Mouse (Mus musculus): Measurements from ENCODE around the gene Aifm1.

Gene Aifm1

DNA sequence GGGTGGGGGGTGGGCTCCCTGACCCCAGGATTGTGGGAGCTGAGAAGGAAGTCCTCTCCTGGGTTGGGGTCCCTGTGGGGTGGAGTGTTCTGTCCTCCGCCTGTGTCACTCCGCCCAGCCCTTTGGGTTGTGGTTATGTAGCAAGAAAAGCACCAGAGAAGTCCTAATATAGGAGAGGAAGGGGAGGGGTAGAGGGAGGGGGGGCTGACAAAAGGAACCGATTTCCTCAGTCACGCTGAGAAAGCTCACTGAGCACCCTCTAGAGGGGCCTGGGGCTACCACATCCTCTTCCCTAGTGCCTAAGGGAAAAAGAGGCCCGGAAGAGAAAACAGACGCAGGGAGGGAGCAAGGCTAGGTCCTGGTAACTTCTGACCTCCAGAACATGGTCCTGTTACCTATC, 83.8 kb downstream of the Aifm1 start:
- in situ Hi-C loops (cut with MboI; ENCODE audit: unreplicated experiment in 2 of 2), result loop anchor here in 1 of 2 experiments (5.0 to 25.0 kb wide), 2 partner anchors 287 to 433 kb away; no protein-coding TSS in a partner anchor

DNA sequence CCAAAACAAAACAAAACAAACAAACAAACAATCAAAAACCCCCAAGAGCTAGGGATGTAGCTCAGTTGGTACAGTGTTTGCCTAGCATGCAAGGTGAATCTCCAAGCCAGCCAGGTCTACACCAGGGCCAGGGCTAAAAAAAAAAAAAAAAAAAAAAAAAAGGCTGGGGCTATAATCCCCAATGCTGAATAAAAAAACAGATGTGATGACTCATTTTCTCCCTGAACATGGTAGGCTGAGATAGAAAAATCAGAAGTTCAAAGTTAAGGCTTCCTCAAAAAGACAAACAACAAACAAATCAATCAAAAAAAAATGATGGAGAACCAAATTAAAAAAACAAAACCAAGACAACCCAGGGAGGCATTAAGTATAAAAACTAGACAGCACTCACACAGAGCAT, 84.3 kb downstream of the Aifm1 start:
- in situ Hi-C loops (cut with MboI; ENCODE audit: unreplicated experiment in 2 of 2), result loop anchor here in 1 of 2 experiments (5.0 to 25.0 kb wide), 2 partner anchors 287 to 433 kb away; no protein-coding TSS in a partner anchor

DNA sequence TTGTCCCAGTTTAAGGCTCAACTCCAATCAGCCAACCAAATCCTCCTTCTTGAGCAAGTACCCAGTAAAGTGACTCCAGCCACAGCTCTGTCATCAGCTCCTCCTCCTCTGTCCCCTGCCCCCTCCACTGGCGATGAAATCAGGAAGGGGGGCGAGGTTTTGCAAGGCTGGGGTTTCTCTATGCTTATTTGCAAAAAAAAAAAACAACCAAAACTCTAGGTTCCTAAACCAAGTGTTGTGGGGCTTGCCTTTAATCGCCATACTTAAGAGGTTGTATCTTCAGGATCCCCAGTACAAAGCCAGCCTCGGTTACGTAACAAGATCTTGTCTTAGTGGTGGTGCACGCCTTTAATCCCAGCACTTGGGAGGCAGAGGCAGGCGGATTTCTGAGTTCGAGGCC, 84.7 kb downstream of the Aifm1 start:
- in situ Hi-C loops (cut with MboI; ENCODE audit: unreplicated experiment in 2 of 2), result loop anchor here in 1 of 2 experiments (5.0 to 25.0 kb wide), 2 partner anchors 286 to 434 kb away; no protein-coding TSS in a partner anchor

DNA sequence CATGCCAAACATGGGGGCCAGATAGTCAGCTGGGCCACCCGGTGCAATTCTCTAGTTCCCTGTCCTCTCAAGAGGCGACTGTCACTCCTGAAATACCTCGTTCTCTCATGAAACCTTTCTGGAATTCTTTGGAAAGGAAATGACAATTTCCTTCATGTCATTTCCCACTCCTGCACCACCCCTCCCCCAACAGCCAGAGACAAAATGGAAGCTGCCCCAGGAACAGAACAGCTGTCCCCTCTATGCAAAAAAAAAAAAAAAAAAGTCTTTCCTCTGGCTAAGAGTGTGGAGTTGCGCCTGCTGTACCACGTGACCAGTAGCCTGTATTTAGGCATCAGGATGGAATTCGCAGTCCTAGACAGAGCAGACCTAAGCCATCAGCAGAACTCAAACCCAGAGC, 85.1 kb downstream of the Aifm1 start:
- in situ Hi-C loops (cut with MboI; ENCODE audit: unreplicated experiment in 2 of 2), result loop anchor here in 1 of 2 experiments (5.0 to 25.0 kb wide), 2 partner anchors 286 to 434 kb away; no protein-coding TSS in a partner anchor

DNA sequence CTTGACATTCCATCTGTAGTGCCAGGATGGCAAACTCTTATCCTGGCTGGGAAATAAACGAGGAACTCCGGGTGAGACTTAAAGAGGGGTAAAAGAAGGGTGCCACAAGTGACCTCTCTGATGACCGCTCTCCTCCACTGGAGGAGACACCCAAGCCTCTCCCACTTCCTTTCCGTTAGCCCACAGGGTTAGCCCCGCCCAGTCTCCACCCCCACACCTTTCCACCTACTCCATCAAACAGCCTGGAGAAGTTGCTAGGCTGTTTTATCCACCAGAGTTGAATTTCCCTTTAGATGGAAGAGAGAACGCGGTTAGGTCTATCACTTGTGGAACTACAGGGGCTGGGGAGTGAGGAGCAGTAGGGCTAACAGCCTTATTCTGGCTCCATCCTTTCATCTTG, 88.1 kb downstream of the Aifm1 start:
- in situ Hi-C loops (cut with MboI; ENCODE audit: unreplicated experiment in 2 of 2), result loop anchor here in 1 of 2 experiments (5.0 to 25.0 kb wide), 2 partner anchors 283 to 437 kb away; no protein-coding TSS in a partner anchor

Measured in v-Abl transformed pro-B cells (cell line).